In the genomic region with DNA sequence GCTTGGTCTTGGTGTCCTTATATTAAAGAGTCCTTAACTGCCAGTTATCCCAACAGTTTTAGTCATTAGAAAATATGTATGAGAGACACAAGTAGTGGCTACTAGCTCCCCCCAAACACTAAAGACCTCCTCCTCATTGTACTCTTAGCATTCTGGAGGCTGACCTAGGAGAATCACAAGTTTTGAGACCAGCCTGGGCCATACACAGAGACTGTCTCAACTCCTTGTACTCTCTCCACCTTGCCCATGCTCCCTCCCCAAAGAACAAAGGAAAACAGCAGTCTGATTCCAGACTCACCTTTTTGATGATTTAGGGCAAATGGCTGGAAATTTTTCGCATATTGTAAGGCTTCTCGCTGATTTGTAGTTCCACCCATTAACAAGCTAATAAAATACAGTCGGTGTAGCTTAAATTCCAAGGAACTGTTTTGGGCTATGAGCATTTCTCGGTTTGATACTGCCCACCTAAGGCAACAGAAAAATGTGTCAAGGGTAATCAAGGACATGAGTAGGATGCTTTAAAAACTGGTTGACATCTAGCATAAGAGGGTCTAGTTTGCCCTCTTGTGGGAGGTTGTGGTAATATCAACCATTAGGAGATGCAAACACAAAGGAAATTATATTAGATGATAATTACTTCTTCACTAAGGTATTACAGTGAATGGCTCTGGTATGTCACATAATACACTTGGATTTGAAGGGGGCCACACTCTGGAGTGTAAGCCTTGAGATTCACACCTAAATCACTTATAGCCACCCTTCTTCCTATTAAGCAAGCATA, we compare ENCODE assay signal across 8 mouse cellular contexts. TPM values are rescaled to one million over a fixed set of nuclear protein-coding genes. Genes with fewer than 3 reads are reported as not detected.
DNase-seq lines count a peak whose midpoint lies in the region; ATAC-seq and TF ChIP-seq lines count a peak whose summit lies in the region.

No protein-coding gene starts in this region.

- H3K4me1 ChIP-seq in forebrain, embryonic 13.5 days: no peaks in the 10 kb centered on the region
- no peaks in the 10 kb centered on the region for H3K4me1 ChIP-seq in forebrain, embryonic 11.5 days (replicated peaks; ENCODE audit: control insufficient read depth, insufficient read depth, low read length)
- H3K4me1 ChIP-seq in liver, adult 2 months (ENCODE audit: control insufficient read depth, insufficient read depth, low read length): no peaks in the 10 kb centered on the region
- no peaks in the 10 kb centered on the region for H3K4me1 ChIP-seq in hindbrain, embryonic 15.5 days (replicated peaks)

- H3K27ac ChIP-seq in forebrain, embryonic 13.5 days: no peak overlapping the region
- no peak overlapping the region for H3K27ac ChIP-seq in forebrain, embryonic 11.5 days (ENCODE audit: low read depth, low read length)
- H3K27ac ChIP-seq in liver, adult 2 months (replicated peaks; ENCODE audit: insufficient read depth, low read depth, low read length): no peak overlapping the region
- no peak overlapping the region; the same call in 1 of the 2 replicates for H3K27ac ChIP-seq in hindbrain, embryonic 15.5 days (replicated peaks)

- peaks cover 25% of the 10 kb centered on the region for H3K36me3 ChIP-seq in forebrain, embryonic 13.5 days (ENCODE audit: poor library complexity, severe bottlenecking)
- no peaks in the 10 kb centered on the region for H3K36me3 ChIP-seq in forebrain, embryonic 11.5 days (ENCODE audit: control insufficient read depth, insufficient read depth, low read length)
- peaks cover 51% of the 10 kb centered on the region for H3K36me3 ChIP-seq in liver, adult 2 months (ENCODE audit: control insufficient read depth, insufficient read depth, low read length)
- H3K36me3 ChIP-seq in hindbrain, embryonic 15.5 days: peaks cover 6% of the 10 kb centered on the region; the same call in 1 of the 2 replicates
- peaks cover 3% of the 10 kb centered on the region; the same call in 1 of the 2 replicates for H3K36me3 ChIP-seq in splenic B cell, adult 2 months (ENCODE audit: control insufficient read depth, insufficient read depth, low read length, poor library complexity, severe bottlenecking)

- H3K9ac ChIP-seq in forebrain, embryonic 13.5 days: no peak overlapping the region
- no peak overlapping the region for H3K9ac ChIP-seq in forebrain, embryonic 11.5 days (ENCODE audit: low read length)
- H3K9ac ChIP-seq in liver, adult 2 months (ENCODE audit: low read depth, low read length): no peak overlapping the region
- H3K9ac ChIP-seq in hindbrain, embryonic 15.5 days: no peak overlapping the region

- TF ChIP-seq POLR2A in liver, adult 2 months (IDR thresholded peaks at IDR 0.05; ENCODE audit: extremely low read depth, insufficient read depth, low read length): no peak

- peak; percentile 58; the same call in 1 of the 2 replicates for ATAC-seq in forebrain, embryonic 13.5 days
- ATAC-seq in forebrain, embryonic 11.5 days (replicated peaks; ENCODE audit: low FRiP score): no peak
- 0 out of 2 replicates have a peak, but pooled peaks have one; percentile 34 for ATAC-seq in hindbrain, embryonic 15.5 days (ENCODE audit: low FRiP score, low read depth)

- no peaks in the 10 kb centered on the region for H3K27me3 ChIP-seq in forebrain, embryonic 13.5 days
- H3K27me3 ChIP-seq in forebrain, embryonic 11.5 days (ENCODE audit: control insufficient read depth, insufficient read depth, low read length): no peaks in the 10 kb centered on the region
- H3K27me3 ChIP-seq in liver, adult 2 months (ENCODE audit: control insufficient read depth, insufficient read depth, low read length): no peaks in the 10 kb centered on the region
- H3K27me3 ChIP-seq in hindbrain, embryonic 15.5 days: no peaks in the 10 kb centered on the region
- no peaks in the 10 kb centered on the region for H3K27me3 ChIP-seq in splenic B cell, adult 2 months (ENCODE audit: control insufficient read depth, insufficient read depth, low read length, poor library complexity, severe bottlenecking)

- 86% methylated on average over 4 of the region's 4 CpGs for WGBS in forebrain, embryonic 13.5 days
- WGBS in forebrain, embryonic 11.5 days: 87% methylated on average over 4 of the region's 4 CpGs
- 82% methylated on average over 4 of the region's 4 CpGs for WGBS in liver, adult 2 months
- 81% methylated on average over 4 of the region's 4 CpGs for WGBS in hindbrain, embryonic 15.5 days

- peak; percentile 29; the same call in 1 of the 2 replicates for TF ChIP-seq CTCF in liver, adult 2 months (IDR thresholded peaks at IDR 0.05; ENCODE audit: low read depth, low read length)

- H3K9me3 ChIP-seq in forebrain, embryonic 13.5 days (replicated peaks): no peaks in the 10 kb centered on the region
- H3K9me3 ChIP-seq in forebrain, embryonic 11.5 days (ENCODE audit: control insufficient read depth, low read length): no peaks in the 10 kb centered on the region
- H3K9me3 ChIP-seq in hindbrain, embryonic 15.5 days: no peaks in the 10 kb centered on the region

- DNase-seq in forebrain, embryonic 11.5 days (ENCODE audit: low spot score): no peak
- no peak for DNase-seq in liver, adult 2 months (ENCODE audit: extremely low read depth, low read depth, low spot score)
- DNase-seq in liver: no peak
- peak; percentile 57 for DNase-seq in adipocyte (ENCODE audit: low spot score)
- peak; percentile 61 for DNase-seq in splenic B cell, adult 2 months (ENCODE audit: low read depth, low spot score)
- DNase-seq in adrenal gland, adult 18-20 months (ENCODE audit: low spot score in 2 of 2): no peak

- no peak overlapping the region for H3K4me2 ChIP-seq in forebrain, embryonic 13.5 days
- no peak overlapping the region for H3K4me2 ChIP-seq in forebrain, embryonic 11.5 days (ENCODE audit: low read depth, low read length, severe bottlenecking)
- H3K4me2 ChIP-seq in hindbrain, embryonic 15.5 days: no peak overlapping the region; the same call in 1 of the 2 replicates

- no peak overlapping the region for H3K4me3 ChIP-seq in forebrain, embryonic 13.5 days
- no peak overlapping the region for H3K4me3 ChIP-seq in forebrain, embryonic 11.5 days (ENCODE audit: low read depth, low read length)
- no peak overlapping the region for H3K4me3 ChIP-seq in liver, adult 2 months (ENCODE audit: insufficient read depth, low read depth, low read length)
- H3K4me3 ChIP-seq in hindbrain, embryonic 15.5 days: no peak overlapping the region

- no peaks in the 10 kb centered on the region; the same call in 1 of the 2 replicates for H3K79me2 ChIP-seq in liver, adult 2 months (ENCODE audit: control insufficient read depth, insufficient read depth, low read length)

RNA-seq across cellular contexts. Expression of a gene that starts 25.8 kb away (rescaled TPM):
- not detected in 2 replicates for polyA plus RNA-seq in forebrain, embryonic 13.5 days (2015; fragmentation: Nextera tagmentation; extraction: Ambion mirVana)
- polyA plus RNA-seq in forebrain, embryonic 11.5 days (2014; fragmentation: Nextera tagmentation; extraction: Ambion mirVana): not detected in 2 replicates
- 0.13 and 0.18 TPM in 2 replicates for total RNA-seq in liver, adult 2 months (2014; rRNA removed)
- 0.12 and 0.22 TPM in 2 replicates for polyA plus RNA-seq in liver, adult 2 months (2012; rRNA removed)
- polyA plus RNA-seq in hindbrain, embryonic 15.5 days (2015; fragmentation: Nextera tagmentation; extraction: Ambion mirVana): not detected in 2 replicates
- under 1 TPM in 1 of 2 experiments, not detected in 1; 0.74 TPM for total RNA-seq in adrenal gland, adult 18-20 months (2021)

RNA-seq across cellular contexts. Expression of a gene that starts 41.4 kb away (rescaled TPM):
- polyA plus RNA-seq in forebrain, embryonic 13.5 days (2015; fragmentation: Nextera tagmentation; extraction: Ambion mirVana): 6.8 and 9.0 TPM in 2 replicates
- polyA plus RNA-seq in forebrain, embryonic 11.5 days (2014; fragmentation: Nextera tagmentation; extraction: Ambion mirVana): 8.8 and 10.9 TPM in 2 replicates
- total RNA-seq in liver, adult 2 months (2014; rRNA removed): 125 and 136 TPM in 2 replicates
- 31.1 and 35.3 TPM in 2 replicates for polyA plus RNA-seq in liver, adult 2 months (2012; rRNA removed)
- polyA plus RNA-seq in hindbrain, embryonic 15.5 days (2015; fragmentation: Nextera tagmentation; extraction: Ambion mirVana): 10.4 and 11.5 TPM in 2 replicates
- total RNA-seq in adrenal gland, adult 18-20 months (2021): 10 to 100 TPM; 72.9 to 92.6 TPM

Comparison
In these comparisons a context has a peak if more than half of its experiments do, and no peak if none do; other contexts are left out.
1. DNase-seq: peak in adipocyte (single experiment) and splenic B cell, adult 2 months (single experiment); none in forebrain, embryonic 11.5 days (single experiment), liver, adult 2 months (single experiment), liver (single experiment) and adrenal gland, adult 18-20 months (0 of 2).